Mouse (Mus musculus) intestine, postnatal 0 days (tissue): ENCODE measurements around the gene Pax5. TPM values are rescaled to one million over a fixed set of nuclear protein-coding genes. Genes with fewer than 3 reads are reported as not detected.

Source experiments
- ATAC-seq: fragments of 200-750 bp; cut with Nextera tagmentation; 2 replicates; pipeline ENCODE4 v1.8.0; 2017; ENCODE audit warnings: mild to moderate bottlenecking, moderate TSS enrichment, moderate library complexity
- H3K27ac ChIP-seq: fragments of 300-500 bp; sonication (generic); 2 replicates; pipeline ENCODE4 v1.5.1; 2014; ENCODE audit warnings: mild to moderate bottlenecking, low read depth, low read length, moderate library complexity
- H3K27me3 ChIP-seq: fragments of 300-500 bp; sonication (generic); replicated peaks from 2 replicates; pipeline ENCODE4 v1.6.1; 2014; ENCODE audit warnings: low read length, mixed read lengths; ENCODE audit not compliant: control insufficient read depth, insufficient read depth
- H3K36me3 ChIP-seq: fragments of 300-500 bp; sonication (generic); 2 replicates; pipeline ENCODE4 v1.6.1; 2014; ENCODE audit warnings: mild to moderate bottlenecking, moderate library complexity; ENCODE audit not compliant: control insufficient read depth, insufficient read depth
- H3K4me1 ChIP-seq: fragments of 300-500 bp; sonication (generic); replicated peaks from 2 replicates; pipeline ENCODE4 v1.6.1; 2014; ENCODE audit warnings: antibody characterized with exemption, low read length, mixed read lengths; ENCODE audit not compliant: control insufficient read depth, insufficient read depth
- H3K4me2 ChIP-seq: fragments of 300-500 bp; sonication (generic); replicated peaks from 2 replicates; pipeline ENCODE4 v1.6.1; 2014; ENCODE audit warnings: low read depth, mild to moderate bottlenecking, moderate library complexity
- H3K4me3 ChIP-seq: fragments of 300-500 bp; sonication (generic); 2 replicates; pipeline ENCODE4 v1.5.1; 2014; ENCODE audit warnings: low read depth, low read length
- H3K9ac ChIP-seq: fragments of 300-500 bp; sonication (generic); 2 replicates; pipeline ENCODE4 v1.6.1; 2014; ENCODE audit warnings: mild to moderate bottlenecking, low read depth, low read length
- H3K9me3 ChIP-seq: fragments of 300-500 bp; sonication (generic); 2 replicates; pipeline ENCODE4 v1.6.1; 2016; ENCODE audit warnings: mixed run types; ENCODE audit not compliant: control insufficient read depth
- CTCF ChIP-seq: sonication (generic); IDR thresholded peaks from 2 replicates; pipeline ENCODE4 v1.5.1; 2016; ENCODE audit warnings: low read depth, mild to moderate bottlenecking, control low read depth, antibody characterized with exemption, moderate library complexity
- WGBS: fragments of 180-500 bp; shearing (Covaris S2); extraction: QIAGEN DNeasy Blood & Tissue Kit; methylation state at CpG from one replicate; pipeline ENCODE4 v1.1.7; 2014; 5-methylcytosine and 5-hydroxymethylcytosine counted together
- polyA plus RNA-seq: library from polyadenylated mRNA; unstranded; fragments of >200 nt; fragmentation: Nextera tagmentation; extraction: Ambion mirVana; gene quantifications from 2 replicates; pipeline ENCODE4 v1.2.1, GENCODE M21; 2015

Gene Pax5
- polyA plus RNA-seq, 1 experiment from 2014 or later: 0.01 TPM

DNA sequence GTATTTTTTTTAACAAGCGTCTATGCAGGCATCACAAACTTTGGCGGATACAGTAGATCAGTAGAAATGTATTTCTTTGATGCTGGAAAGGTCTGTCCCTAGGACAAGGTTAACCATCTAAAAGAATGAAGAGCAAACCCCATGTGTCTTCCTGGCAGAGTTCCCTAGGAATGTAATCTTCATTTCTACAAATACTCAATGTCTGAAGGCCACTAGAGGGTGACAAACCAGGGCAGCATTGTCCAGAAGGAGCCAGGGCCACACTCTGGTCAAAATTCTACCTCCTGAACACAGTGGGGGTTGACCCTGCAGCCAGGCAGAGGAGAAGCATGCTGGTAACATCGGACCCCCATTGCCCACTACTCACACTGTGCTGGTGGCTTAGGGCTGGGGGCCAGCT is 185.0 kb downstream of the Pax5 start:
- no peaks in the 10 kb centered on the region for H3K9me3 ChIP-seq
- H3K27me3 ChIP-seq: no peaks in the 10 kb centered on the region
- no peak for ATAC-seq
- H3K27ac ChIP-seq: no peak overlapping the region
- no peak overlapping the region for H3K9ac ChIP-seq
- H3K36me3 ChIP-seq: no peaks in the 10 kb centered on the region
- TF ChIP-seq CTCF: peak; percentile 35
- 79% methylated on average over 3 of the region's 3 CpGs for WGBS
- H3K4me3 ChIP-seq: no peak overlapping the region
- no peaks in the 10 kb centered on the region for H3K4me1 ChIP-seq
- H3K4me2 ChIP-seq: no peak overlapping the region

DNA sequence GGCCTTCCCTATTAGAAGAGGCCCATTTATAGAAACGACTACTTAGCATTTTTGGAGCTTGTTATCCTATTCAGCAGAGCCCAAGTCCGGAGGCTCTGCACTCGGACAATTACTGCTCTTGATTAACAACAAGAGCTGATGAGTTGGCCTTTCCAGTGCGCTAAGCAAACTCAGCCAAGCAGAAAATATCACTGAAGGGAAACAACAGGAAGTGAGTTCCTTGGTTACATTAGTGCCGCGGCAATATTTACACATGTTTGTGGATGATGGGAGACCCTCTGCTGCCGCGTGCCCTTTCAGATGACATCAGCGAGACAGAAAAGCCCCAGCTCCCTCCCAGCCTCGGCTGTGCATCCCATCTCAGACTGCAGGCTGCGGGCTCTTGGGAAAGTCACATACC is 191.4 kb downstream of the Pax5 start:
- H3K36me3 ChIP-seq: no peaks in the 10 kb centered on the region
- no peak overlapping the region for H3K4me2 ChIP-seq

DNA sequence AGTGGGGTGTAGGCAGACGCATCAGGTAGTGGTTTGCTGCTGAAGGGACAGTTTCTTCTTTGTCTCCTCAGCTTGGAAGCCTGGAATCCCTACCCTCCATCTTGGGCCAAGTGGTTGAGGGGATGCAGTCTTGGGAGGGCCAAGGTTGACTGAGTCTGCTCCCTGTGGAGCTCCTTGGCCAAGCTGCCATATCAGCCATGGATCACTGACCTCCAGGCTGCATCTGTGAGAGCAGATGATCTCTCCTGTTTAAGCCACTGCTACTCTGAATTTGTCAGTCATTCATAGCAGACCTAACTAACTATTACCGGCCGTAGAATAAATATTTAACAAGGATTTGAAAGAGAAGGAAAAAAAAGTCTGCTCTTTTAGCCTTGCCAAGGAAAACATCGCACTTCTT is 196.3 kb downstream of the Pax5 start:
- no peak for ATAC-seq
- Histone ChIP-seq H3K27ac (no peak overlapping the region), H3K36me3 (no peaks in the 10 kb centered on the region), H3K4me1 (no peaks in the 10 kb centered on the region), H3K4me2 (no peak overlapping the region), H3K27me3 (no peaks in the 10 kb centered on the region), H3K9me3 (no peaks in the 10 kb centered on the region), H3K4me3 (no peak overlapping the region), H3K9ac (no peak overlapping the region)
- WGBS: 58% methylated on average over 4 of the region's 4 CpGs
- no peak for TF ChIP-seq CTCF

More for the DNA sequence above, 191.4 kb downstream of the Pax5 start:
- 63% methylated on average over 11 of the region's 11 CpGs for WGBS
- H3K9ac ChIP-seq: no peak overlapping the region
- no peaks in the 10 kb centered on the region for H3K27me3 ChIP-seq
- no peak overlapping the region for H3K4me3 ChIP-seq
- no peak for ATAC-seq
- no peaks in the 10 kb centered on the region for H3K4me1 ChIP-seq
- TF ChIP-seq CTCF: no peak
- H3K27ac ChIP-seq: no peak overlapping the region
- H3K9me3 ChIP-seq: no peaks in the 10 kb centered on the region

DNA sequence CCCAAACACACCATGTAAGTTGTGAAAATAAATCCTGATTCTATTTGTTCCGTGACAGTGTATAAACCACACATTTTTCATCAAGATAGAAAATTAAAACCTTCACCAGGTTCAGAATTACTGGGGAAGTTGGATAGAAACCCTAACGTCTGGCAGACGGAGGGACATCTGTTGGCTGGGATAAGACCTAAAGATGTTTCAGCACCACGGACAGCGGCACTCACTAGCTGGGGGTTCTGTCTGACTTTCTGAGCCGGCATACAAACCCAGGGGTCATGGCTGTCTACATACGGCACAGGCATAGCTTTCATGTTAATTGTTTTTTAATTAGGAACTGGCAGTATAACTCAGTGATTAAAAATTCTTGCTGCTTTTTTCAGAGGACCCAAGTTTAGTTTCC is 198.6 kb downstream of the Pax5 start:
- no peak for TF ChIP-seq CTCF
- Histone ChIP-seq H3K4me3 (no peak overlapping the region), H3K27me3 (no peaks in the 10 kb centered on the region), H3K9ac (no peak overlapping the region), H3K27ac (no peak overlapping the region), H3K36me3 (no peaks in the 10 kb centered on the region), H3K9me3 (no peaks in the 10 kb centered on the region), H3K4me2 (no peak overlapping the region), H3K4me1 (no peaks in the 10 kb centered on the region)
- WGBS: 8% methylated on average over 7 of the region's 7 CpGs
- ATAC-seq: no peak

DNA sequence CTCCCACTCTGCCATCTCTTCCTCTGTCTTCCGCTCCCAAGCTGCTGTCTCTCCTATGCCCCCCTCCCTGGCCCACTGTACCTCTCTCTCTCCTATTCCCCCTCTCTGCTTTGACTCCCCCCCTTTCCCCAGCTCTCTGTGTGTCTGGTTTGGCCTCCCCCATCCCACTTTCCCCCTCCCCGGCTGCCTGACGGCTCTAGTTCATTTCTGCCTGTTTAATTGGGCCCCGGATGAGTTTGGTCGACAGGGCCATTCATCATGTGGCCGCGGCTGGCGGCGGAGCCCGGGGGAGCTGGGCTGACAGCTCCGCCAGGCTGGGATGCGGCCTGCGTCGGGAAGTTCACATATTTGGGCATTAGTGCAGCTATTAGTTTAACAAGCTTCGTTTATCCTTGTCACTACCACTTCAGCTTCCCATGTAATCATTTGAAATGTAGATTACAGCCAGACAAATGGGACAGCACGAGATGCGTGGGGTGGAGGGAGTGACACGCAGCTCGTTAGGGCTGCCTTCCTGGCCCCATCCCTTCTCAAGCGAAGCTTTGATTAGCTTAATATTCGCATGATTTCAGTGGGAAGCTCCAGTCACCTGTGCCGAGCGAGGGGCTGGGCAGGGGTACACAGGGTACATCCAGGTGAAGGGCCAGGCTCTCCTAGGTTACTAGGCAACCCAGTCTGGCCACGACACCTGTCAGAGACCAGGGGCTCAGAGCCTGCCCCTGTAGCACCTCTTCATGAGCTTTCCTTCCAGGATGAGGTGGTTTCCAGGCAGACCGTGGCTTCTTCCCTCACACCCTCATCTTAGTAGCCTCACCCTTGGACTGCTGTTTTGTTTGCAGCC is 201.7 kb downstream of the Pax5 start:
- no peaks in the 10 kb centered on the region for H3K36me3 ChIP-seq
- WGBS: 21% methylated on average over 25 of the region's 25 CpGs
- no peak for ATAC-seq
- H3K4me2 ChIP-seq: no peak overlapping the region
- no peak overlapping the region for H3K4me3 ChIP-seq
- TF ChIP-seq CTCF: no peak
- H3K4me1 ChIP-seq: no peaks in the 10 kb centered on the region
- H3K9ac ChIP-seq: no peak overlapping the region
- H3K27me3 ChIP-seq: no peaks in the 10 kb centered on the region
- no peak overlapping the region for H3K27ac ChIP-seq
- no peaks in the 10 kb centered on the region for H3K9me3 ChIP-seq

DNA sequence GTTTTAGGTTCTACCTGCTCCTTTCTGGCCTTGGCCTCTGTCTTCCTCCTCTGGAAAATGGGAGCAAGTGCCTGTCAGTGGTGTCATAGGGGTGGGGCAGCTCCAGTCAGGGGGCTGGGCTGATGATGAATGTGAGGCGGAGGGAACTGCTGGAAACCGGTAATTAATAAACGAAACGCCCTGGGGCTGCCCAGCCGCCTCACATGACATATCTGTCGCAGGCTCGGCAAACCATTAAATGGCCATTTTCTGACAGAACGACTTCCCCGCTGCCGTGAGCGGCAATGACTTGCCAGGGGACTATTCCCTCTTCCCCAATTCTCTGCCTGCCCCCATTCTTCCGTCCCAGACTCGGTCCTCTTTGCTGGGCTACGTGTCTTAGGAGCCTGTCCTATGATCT is 202.4 kb downstream of the Pax5 start:
- Histone ChIP-seq H3K36me3 (no peaks in the 10 kb centered on the region), H3K4me1 (no peaks in the 10 kb centered on the region), H3K4me3 (no peak overlapping the region), H3K9me3 (no peaks in the 10 kb centered on the region), H3K27ac (no peak overlapping the region), H3K27me3 (no peaks in the 10 kb centered on the region), H3K9ac (no peak overlapping the region), H3K4me2 (no peak overlapping the region)
- TF ChIP-seq CTCF: no peak
- ATAC-seq: no peak
- WGBS: 55% methylated on average over 14 of the region's 14 CpGs
